Mouse (Mus musculus) hindbrain, embryonic 10.5 days (tissue): ENCODE measurements around the gene RPS10-NUDT3. TPM values are rescaled to one million over a fixed set of nuclear protein-coding genes. Genes with fewer than 3 reads are reported as not detected.

Experiments used
- DNase-seq: peaks from one replicate; pipeline ENCODE4 v3.0.0-alpha.2; 2017; ENCODE audit warnings: low spot score
- H3K27ac ChIP-seq: fragments of 300-500 bp; sonication (generic); 2 replicates; pipeline ENCODE4 v1.5.1; 2016; ENCODE audit warnings: mild to moderate bottlenecking, moderate library complexity
- H3K27me3 ChIP-seq: fragments of 300-500 bp; sonication (generic); 2 replicates; pipeline ENCODE4 v1.6.1; 2016; ENCODE audit warnings: mild to moderate bottlenecking; ENCODE audit not compliant: poor library complexity, insufficient read depth, severe bottlenecking
- H3K36me3 ChIP-seq: fragments of 300-500 bp; sonication (generic); 2 replicates; pipeline ENCODE4 v1.6.1; 2016; ENCODE audit warnings: mild to moderate bottlenecking, moderate library complexity
- H3K4me1 ChIP-seq: fragments of 300-500 bp; sonication (generic); replicated peaks from 2 replicates; pipeline ENCODE4 v1.6.1; 2016; ENCODE audit warnings: mild to moderate bottlenecking
- H3K4me3 ChIP-seq: fragments of 300-500 bp; sonication (generic); 2 replicates; pipeline ENCODE4 v1.5.1; 2016; ENCODE audit warnings: mild to moderate bottlenecking, moderate library complexity
- H3K9me3 ChIP-seq: fragments of 300-500 bp; sonication (generic); 2 replicates; pipeline ENCODE4 v1.6.1; 2016; ENCODE audit warnings: mild to moderate bottlenecking, moderate library complexity
- WGBS: fragments of 180-500 bp; shearing (Covaris S2); methylation state at CpG from one replicate; pipeline ENCODE4 v1.1.7; 2016; 5-methylcytosine and 5-hydroxymethylcytosine counted together
- polyA plus RNA-seq: library from polyadenylated mRNA; unstranded; fragments of >200 nt; fragmentation: Nextera tagmentation; extraction: Ambion mirVana; gene quantifications from 2 replicates; pipeline ENCODE4 v1.2.1, GENCODE M21; 2016

The RPS10-NUDT3 gene
- polyA plus RNA-seq, 1 experiment from 2014 or later: 0.86 TPM

- Histone ChIP-seq H3K9me3 (no peaks in the 10 kb centered on the region), H3K27me3 (no peaks in the 10 kb centered on the region), H3K27ac (no peak overlapping the region), H3K4me1 (0 out of 2 replicates have a peak, but pooled peaks cover 4% of the 10 kb centered on the region), H3K4me3 (no peak overlapping the region), H3K36me3 (peaks cover 76% of the 10 kb centered on the region)
- WGBS: 93% methylated on average over 10 of the region's 10 CpGs
- no peak for DNase-seq
Measured at GRCm38 (mm10) chr17:27575116-27575776, 59.8 kb downstream of the RPS10-NUDT3 start.

GRCm38 (mm10) chr17:27574470-27575115, 60.4 kb downstream of the RPS10-NUDT3 start:
- no peak for DNase-seq
- Histone ChIP-seq H3K9me3 (no peaks in the 10 kb centered on the region), H3K27ac (no peak overlapping the region), H3K36me3 (peaks cover 70% of the 10 kb centered on the region), H3K4me1 (0 out of 2 replicates have a peak, but pooled peaks cover 4% of the 10 kb centered on the region), H3K27me3 (no peaks in the 10 kb centered on the region), H3K4me3 (no peak overlapping the region)
- 92% methylated on average over 16 of the region's 16 CpGs for WGBS

- no peak overlapping the region for H3K4me3 ChIP-seq
- H3K4me1 ChIP-seq: 0 out of 2 replicates have a peak, but pooled peaks cover 4% of the 10 kb centered on the region
- H3K27me3 ChIP-seq: no peaks in the 10 kb centered on the region
- peaks cover 66% of the 10 kb centered on the region for H3K36me3 ChIP-seq
- 92% methylated on average over 10 of the region's 10 CpGs for WGBS
- DNase-seq: no peak
- H3K9me3 ChIP-seq: no peaks in the 10 kb centered on the region
- H3K27ac ChIP-seq: no peak overlapping the region
Measured at GRCm38 (mm10) chr17:27573772-27574320, 61.2 kb downstream of the RPS10-NUDT3 start.

- peaks cover 11% of the 10 kb centered on the region for H3K4me1 ChIP-seq
- H3K9me3 ChIP-seq: no peaks in the 10 kb centered on the region
- peaks cover 42% of the 10 kb centered on the region for H3K36me3 ChIP-seq
- no peak overlapping the region for H3K4me3 ChIP-seq
- H3K27me3 ChIP-seq: no peaks in the 10 kb centered on the region
- 80% methylated on average over 8 of the region's 8 CpGs for WGBS
- no peak overlapping the region for H3K27ac ChIP-seq
- no peak for DNase-seq
Measured at GRCm38 (mm10) chr17:27571315-27571714, 63.7 kb downstream of the RPS10-NUDT3 start.

- H3K4me1 ChIP-seq: peaks cover 40% of the 10 kb centered on the region
- WGBS: 92% methylated on average over 5 of the region's 5 CpGs
Measured at GRCm38 (mm10) chr17:27568228-27568627, 66.8 kb downstream of the RPS10-NUDT3 start.

GRCm38 (mm10) chr17:27565942-27566267, 69.1 kb downstream of the RPS10-NUDT3 start:
- no peaks in the 10 kb centered on the region for H3K27me3 ChIP-seq
- peak overlapping the region; percentile 86 for H3K27ac ChIP-seq
- DNase-seq: no peak
- H3K36me3 ChIP-seq: peaks cover 30% of the 10 kb centered on the region
- WGBS: under 1% methylated on average over 13 of the region's 13 CpGs
- peaks cover 50% of the 10 kb centered on the region for H3K4me1 ChIP-seq
- no peaks in the 10 kb centered on the region for H3K9me3 ChIP-seq
- peak overlapping the region; percentile 71 for H3K4me3 ChIP-seq

More at GRCm38 (mm10) chr17:27568228-27568627, 66.8 kb downstream of the RPS10-NUDT3 start:
- Histone ChIP-seq H3K36me3 (peaks cover 27% of the 10 kb centered on the region), H3K27ac (no peak overlapping the region), H3K27me3 (no peaks in the 10 kb centered on the region), H3K4me3 (no peak overlapping the region), H3K9me3 (no peaks in the 10 kb centered on the region)
- no peak for DNase-seq

GRCm38 (mm10) chr17:27565163-27565941, 69.7 kb downstream of the RPS10-NUDT3 start, which contains the start of gene AI413582:
Gene AI413582 (minus strand): TSS chr17:27565756.
- H3K9me3 ChIP-seq: no peaks in the 10 kb centered on the region
- peaks cover 35% of the 10 kb centered on the region for H3K36me3 ChIP-seq
- H3K4me3 ChIP-seq: peak within 1 kb of the TSS; percentile 71
- no peaks in the 10 kb centered on the region for H3K27me3 ChIP-seq
- peaks cover 55% of the 10 kb centered on the region for H3K4me1 ChIP-seq
- DNase-seq: peak; percentile 98
- under 1% methylated on average over 58 of the region's 58 CpGs for WGBS
- H3K27ac ChIP-seq: peak within 1 kb of the TSS; percentile 86

GRCm38 (mm10) chr17:27564391-27565162, 70.4 kb downstream of the RPS10-NUDT3 start:
- Histone ChIP-seq H3K4me1 (peaks cover 63% of the 10 kb centered on the region), H3K36me3 (peaks cover 41% of the 10 kb centered on the region), H3K9me3 (no peaks in the 10 kb centered on the region), H3K27ac (peak overlapping the region; percentile 86), H3K4me3 (peak overlapping the region; percentile 71), H3K27me3 (no peaks in the 10 kb centered on the region)
- WGBS: 9% methylated on average over 20 of the region's 20 CpGs
- DNase-seq: peak; percentile 58

- no peak for DNase-seq
- Histone ChIP-seq H3K27me3 (no peaks in the 10 kb centered on the region), H3K4me1 (peaks cover 71% of the 10 kb centered on the region), H3K27ac (peak overlapping the region; percentile 40; the same call in 1 of the 2 replicates), H3K36me3 (peaks cover 41% of the 10 kb centered on the region), H3K4me3 (peak overlapping the region; percentile 71; the same call in 1 of the 2 replicates), H3K9me3 (no peaks in the 10 kb centered on the region)
- WGBS: 52% methylated on average over 7 of the region's 7 CpGs
Measured at GRCm38 (mm10) chr17:27563771-27564244, 71.2 kb downstream of the RPS10-NUDT3 start.

- peak overlapping the region; percentile 25; the same call in 1 of the 2 replicates for H3K27ac ChIP-seq
- H3K4me1 ChIP-seq: peaks cover 86% of the 10 kb centered on the region
- H3K4me3 ChIP-seq: peak overlapping the region; percentile 20; the same call in 1 of the 2 replicates
- 65% methylated on average over 11 of the region's 11 CpGs for WGBS
- H3K27me3 ChIP-seq: no peaks in the 10 kb centered on the region
- H3K9me3 ChIP-seq: no peaks in the 10 kb centered on the region
- peaks cover 41% of the 10 kb centered on the region for H3K36me3 ChIP-seq
- no peak for DNase-seq
Measured at GRCm38 (mm10) chr17:27561809-27562526, 73.1 kb downstream of the RPS10-NUDT3 start.

- WGBS: 88% methylated on average over 13 of the region's 13 CpGs
- H3K9me3 ChIP-seq: no peaks in the 10 kb centered on the region
- H3K4me1 ChIP-seq: peaks cover 84% of the 10 kb centered on the region
- no peaks in the 10 kb centered on the region for H3K27me3 ChIP-seq
- peaks cover 41% of the 10 kb centered on the region for H3K36me3 ChIP-seq
- no peak overlapping the region for H3K27ac ChIP-seq
- no peak for DNase-seq
- no peak overlapping the region for H3K4me3 ChIP-seq
Measured at GRCm38 (mm10) chr17:27560926-27561480, 74.0 kb downstream of the RPS10-NUDT3 start.
